Mouse (Mus musculus): ENCODE measurements around the gene Riok2. TPM values are rescaled to one million over a fixed set of nuclear protein-coding genes. Genes with fewer than 3 reads are reported as not detected.

Riok2 gene
- polyA plus RNA-seq, 1 experiment from 2014 or later: 26.0 TPM

- Histone ChIP-seq H3K9ac (ENCODE audit: low read depth, low read length) (no peak overlapping the region), H3K4me2 (ENCODE audit: low read depth, low read length) (no peak overlapping the region), H3K27me3 (replicated peaks; ENCODE audit: control insufficient read depth, insufficient read depth, low read length) (no peaks in the 10 kb centered on the region), H3K36me3 (ENCODE audit: control insufficient read depth, insufficient read depth, low read length) (no peaks in the 10 kb centered on the region), H3K9me3 (ENCODE audit: control insufficient read depth, low read length) (no peaks in the 10 kb centered on the region), H3K27ac (replicated peaks; ENCODE audit: low read depth, low read length) (peak overlapping the region; percentile 6; the same call in 1 of the 2 replicates), H3K4me3 (ENCODE audit: low read depth, low read length) (no peak overlapping the region), H3K4me1 (ENCODE audit: control insufficient read depth, insufficient read depth, low read length) (no peaks in the 10 kb centered on the region; the same call in 1 of the 2 replicates)
- ATAC-seq (ENCODE audit: low read depth) (no peak), DNase-seq (ENCODE audit: low spot score) (peak; percentile 47)
- WGBS: 22% methylated on average over 4 of the region's 4 CpGs
These were observed 67.9 kb downstream of the Riok2 start for GRCm38 (mm10) chr17:17441876-17442498.

DNA sequence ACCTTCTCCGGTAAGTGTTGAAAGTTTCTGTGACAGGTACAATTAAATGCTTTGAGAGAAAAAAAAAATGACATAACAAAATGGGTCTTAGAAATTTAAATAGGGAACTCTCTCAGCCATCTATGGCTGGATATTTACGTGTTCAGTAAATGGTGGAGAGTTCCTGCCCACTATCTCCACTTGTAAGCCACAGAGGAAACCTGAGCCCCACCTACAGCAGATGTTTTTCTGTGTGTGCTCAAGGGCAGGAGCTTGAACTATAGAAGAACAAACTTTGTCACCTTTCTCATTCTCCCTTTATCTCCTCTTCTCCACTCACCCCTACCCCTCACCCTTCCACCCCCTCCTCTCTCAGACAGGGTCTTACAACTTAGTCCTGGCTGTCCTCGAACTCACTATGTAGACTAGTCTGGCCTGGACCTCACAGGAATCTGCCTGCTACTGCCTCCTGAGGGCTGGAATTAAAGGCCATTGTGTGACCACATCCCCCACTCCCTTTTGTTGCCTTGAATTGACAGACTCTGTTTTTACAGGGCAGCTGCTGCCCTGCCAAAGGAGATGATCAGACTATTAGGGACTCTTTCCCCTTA, 70.3 kb downstream of the Riok2 start:
- Histone ChIP-seq H3K27me3 (replicated peaks; ENCODE audit: control insufficient read depth, insufficient read depth, low read length) (no peaks in the 10 kb centered on the region), H3K27ac (replicated peaks; ENCODE audit: low read depth, low read length) (no peak overlapping the region), H3K9ac (ENCODE audit: low read depth, low read length) (no peak overlapping the region), H3K9me3 (ENCODE audit: control insufficient read depth, low read length) (no peaks in the 10 kb centered on the region), H3K36me3 (ENCODE audit: control insufficient read depth, insufficient read depth, low read length) (no peaks in the 10 kb centered on the region), H3K4me2 (ENCODE audit: low read depth, low read length) (no peak overlapping the region), H3K4me3 (ENCODE audit: low read depth, low read length) (no peak overlapping the region), H3K4me1 (ENCODE audit: control insufficient read depth, insufficient read depth, low read length) (peaks cover 13% of the 10 kb centered on the region)
- ATAC-seq (ENCODE audit: low read depth) (no peak), DNase-seq (ENCODE audit: low spot score) (no peak)
- WGBS: 78% methylated on average over 3 of the region's 3 CpGs

Other genes with a start within 250 kb of the Riok2 start
- 9.3 and 11.8 TPM in 2 replicates for gene Lix1, start 28.4 kb downstream of the Riok2 start, polyA plus RNA-seq (2014; fragmentation: Nextera tagmentation; extraction: Ambion mirVana)